Mouse (Mus musculus) urinary bladder, postnatal 14 days (tissue): ENCODE results near the gene Iqcn.

ENCODE experiments used
- DNase-seq: peaks from one replicate; pipeline ENCODE4 v3.0.0; 2021; ENCODE audit warnings: low spot score

Iqcn gene

DNA sequence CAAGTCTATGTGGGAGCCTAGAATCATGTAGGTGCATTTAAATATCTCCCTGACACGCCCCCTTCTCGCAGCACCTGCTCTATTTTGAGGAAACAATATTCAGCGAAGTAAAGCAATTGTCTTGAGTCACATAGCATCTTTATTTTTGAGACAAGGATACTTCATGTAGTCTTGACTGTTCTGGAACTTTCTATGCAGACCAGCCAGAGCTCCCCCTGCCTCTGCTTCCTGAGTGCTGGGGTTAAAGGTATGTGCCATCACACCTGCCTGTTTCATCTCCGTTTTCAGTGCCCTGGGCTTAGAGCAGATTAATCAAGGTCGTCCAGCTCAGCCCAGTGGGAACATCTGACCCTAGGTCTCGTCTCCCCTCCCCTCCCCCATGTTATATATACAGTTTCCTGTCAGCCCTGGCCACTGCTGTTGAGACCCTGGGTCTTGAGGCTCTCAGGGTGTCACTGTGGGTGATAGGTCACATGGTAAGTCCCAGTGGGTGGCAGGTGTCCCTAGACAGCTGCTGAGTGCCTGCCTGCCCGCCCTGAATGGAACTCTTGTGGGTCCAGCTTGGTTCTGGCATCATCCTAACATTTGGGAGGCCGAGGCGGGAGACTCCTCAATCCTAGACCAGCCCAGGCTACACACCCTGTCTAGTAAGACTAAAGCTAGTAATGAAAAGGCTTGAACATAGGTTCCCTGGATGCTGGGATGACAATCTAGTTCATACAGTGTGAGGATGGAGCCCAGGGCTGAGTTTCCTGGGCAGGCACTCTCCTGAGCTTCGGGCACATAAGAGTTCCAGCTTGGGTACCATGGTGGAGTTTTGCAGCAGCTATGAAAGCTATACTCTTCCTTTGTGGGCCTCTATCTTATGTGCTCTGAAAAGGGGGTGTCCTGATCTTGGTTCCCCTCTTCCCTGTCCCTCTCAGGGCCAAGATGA, 1.9 kb upstream of the Iqcn start:
- DNase-seq = no peak

DNA sequence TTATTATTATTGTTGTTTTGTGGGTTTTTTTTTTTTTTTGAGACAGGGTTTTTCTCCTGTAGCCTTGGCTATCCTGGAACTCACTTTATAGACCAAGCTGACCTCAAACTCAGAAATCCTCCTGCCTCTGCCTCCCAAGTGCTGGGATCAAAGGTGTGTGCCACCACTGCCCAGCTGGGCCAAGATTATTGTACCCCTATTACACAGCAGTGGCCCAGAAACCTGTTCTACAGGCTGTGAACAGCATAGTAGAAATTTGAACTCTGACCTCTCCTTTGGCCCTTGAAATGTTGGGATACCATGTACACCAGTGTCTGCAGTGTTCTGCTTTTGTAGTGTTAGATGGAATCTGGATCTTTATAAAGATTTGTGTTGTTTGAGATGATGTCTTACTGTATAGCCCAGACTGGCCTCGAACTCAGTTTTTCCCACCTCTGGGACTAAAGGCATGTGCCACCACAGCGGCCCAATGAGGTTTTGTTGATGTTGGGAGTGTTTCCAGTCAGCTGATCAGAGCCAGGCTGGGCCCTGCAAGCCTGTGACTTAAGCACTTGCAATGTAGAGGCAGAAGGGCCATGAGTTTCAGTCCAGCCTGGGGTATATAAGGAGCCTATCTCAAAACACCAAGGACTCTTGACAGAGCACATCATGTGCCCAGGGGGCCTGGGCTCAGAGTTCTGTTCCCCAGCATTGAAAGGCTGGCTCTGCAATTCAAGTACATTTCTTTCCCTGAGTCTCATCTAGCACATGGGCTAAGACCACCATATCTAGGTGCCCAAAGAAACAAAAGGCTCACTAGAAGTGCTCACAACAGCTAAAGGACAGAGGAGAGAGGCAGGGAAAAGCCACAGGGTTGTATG, 1.0 kb upstream of the Iqcn start:
- DNase-seq = no peak

DNA sequence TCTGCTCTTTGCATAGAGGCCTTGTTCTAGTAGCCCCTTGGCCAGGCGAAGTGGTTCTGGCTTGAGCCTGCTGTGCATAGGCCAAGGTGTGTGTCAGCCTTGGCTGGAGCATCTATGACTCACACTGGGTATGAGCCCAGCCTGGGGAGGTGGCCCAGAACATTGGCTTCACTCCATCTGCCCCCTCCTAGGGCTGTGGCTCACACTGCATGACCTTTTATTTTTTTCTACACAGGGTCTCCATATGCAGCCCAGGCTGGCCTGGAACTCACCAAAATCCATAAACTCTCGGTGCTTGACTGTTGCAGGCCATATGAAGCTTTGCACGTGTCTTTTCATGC, 445 bp upstream of the Iqcn start:
- peak; percentile 81 for DNase-seq

DNA sequence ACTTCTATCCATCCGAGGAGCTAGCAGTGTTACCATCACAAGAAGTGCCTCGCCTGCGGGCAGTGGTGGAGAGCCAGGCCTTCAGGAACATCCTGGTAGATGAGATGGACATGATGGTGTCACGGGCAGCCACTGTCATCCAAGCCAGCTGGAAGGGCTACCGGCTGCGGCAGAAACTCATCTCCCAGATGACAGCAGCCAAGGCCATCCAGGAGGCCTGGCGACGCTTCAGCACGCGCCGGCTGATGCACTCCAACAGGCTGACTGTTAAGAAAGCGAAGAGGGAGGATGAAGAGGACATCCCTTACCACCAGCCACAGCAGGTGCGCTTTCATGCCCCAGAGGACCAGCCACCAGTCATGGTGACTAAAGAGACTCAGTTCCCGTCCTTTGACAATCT, 5.0 kb downstream of the Iqcn start:
- DNase-seq = no peak

DNA sequence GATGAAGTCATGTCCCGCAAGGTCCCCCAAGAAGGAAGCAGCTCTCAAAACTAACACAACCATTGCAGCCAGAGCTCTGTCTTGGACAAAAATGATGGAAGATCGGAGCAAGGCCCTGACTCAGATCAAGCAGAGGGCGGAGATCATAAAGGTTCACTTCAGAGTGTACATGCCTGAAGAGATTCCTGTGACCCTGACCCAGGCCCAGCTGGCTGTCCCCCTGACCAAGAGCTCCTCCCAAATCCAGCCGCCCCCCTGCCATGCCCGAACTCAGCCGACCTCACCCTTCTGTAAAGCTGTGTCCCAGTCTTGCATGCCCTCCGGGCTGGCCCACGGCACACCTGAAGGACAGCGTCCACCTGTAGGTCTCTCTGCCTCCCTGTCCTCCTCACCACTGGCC, 6.5 kb downstream of the Iqcn start:
- DNase-seq = no peak

DNA sequence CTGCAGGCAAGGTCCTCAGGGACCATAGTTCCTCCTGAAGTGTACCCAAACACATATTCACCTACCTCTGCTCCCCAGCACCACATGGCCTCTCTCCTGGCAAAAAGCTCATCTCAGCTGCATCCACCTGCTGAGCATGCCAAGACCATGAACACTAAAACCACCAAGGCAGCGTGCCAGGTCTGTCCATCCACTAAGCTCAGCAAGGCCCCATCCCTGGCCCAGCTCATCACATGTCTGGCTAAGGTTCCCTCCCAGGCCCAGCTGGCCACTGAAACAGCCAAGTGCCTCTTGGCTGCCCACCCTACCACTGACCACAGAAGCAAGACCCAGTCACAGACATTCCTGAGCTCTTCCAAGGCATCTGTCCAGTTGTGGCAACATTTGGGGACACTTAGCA, 7.0 kb downstream of the Iqcn start:
- no peak for DNase-seq

DNA sequence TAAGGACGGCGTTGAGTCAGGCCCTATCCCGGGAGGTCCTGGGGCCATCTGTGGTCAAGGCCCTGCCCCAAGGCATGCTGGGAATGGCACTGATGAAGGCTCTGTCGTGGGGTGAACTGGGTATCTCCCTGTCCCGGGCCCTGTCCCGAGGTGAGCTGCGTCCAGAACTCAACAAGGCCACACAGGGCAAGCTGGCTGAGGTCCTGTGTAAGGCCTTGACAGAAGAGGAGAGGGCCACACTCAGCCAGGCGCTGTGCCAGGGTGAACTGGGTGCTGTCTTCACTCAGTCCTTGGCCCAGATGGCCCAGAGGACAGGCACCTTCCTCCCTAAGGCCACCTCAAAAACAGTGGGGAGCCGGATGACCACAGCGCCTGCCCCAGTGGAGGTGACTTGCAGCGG, 7.8 kb downstream of the Iqcn start:
- no peak for DNase-seq

DNA sequence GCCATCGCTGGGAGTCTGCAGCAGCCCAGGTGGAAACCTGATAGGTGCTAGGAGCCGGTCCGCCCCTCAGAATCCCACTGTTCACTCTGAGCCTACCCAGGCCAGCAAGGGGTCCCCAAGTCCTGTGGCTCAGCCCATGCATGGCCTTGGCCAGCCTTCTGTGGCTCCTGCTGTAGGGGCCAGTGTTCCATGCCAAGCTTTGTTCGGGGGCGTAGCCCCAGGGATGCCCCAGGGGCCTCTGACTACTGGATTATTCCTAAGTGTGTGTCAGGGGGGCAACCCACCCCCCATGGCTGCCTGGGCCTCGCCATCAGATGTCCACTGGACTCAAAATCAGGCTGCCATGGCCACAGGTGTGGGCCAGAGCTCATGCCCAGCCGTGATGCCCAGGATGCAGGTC, 10.7 kb downstream of the Iqcn start:
- DNase-seq = no peak

DNA sequence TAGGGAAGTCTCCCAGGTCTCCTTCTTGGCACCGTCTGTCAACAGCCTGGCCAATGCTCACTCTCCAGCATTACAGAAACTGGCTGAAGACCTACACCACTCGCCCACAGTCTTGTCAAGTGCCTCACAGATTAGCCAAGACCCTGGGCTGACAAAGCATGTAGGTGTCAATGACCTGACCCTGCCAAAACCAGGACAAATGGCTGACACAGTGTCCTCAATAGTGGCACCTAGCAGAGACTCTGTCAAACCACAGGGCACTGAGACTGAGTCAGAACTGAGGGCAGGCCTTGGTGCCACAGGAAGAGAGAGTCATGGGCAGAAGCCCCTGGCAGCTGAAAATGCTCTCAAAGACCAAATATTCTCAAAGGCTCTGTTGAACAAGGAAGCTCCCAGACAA, 11.8 kb downstream of the Iqcn start:
- DNase-seq = no peak

DNA sequence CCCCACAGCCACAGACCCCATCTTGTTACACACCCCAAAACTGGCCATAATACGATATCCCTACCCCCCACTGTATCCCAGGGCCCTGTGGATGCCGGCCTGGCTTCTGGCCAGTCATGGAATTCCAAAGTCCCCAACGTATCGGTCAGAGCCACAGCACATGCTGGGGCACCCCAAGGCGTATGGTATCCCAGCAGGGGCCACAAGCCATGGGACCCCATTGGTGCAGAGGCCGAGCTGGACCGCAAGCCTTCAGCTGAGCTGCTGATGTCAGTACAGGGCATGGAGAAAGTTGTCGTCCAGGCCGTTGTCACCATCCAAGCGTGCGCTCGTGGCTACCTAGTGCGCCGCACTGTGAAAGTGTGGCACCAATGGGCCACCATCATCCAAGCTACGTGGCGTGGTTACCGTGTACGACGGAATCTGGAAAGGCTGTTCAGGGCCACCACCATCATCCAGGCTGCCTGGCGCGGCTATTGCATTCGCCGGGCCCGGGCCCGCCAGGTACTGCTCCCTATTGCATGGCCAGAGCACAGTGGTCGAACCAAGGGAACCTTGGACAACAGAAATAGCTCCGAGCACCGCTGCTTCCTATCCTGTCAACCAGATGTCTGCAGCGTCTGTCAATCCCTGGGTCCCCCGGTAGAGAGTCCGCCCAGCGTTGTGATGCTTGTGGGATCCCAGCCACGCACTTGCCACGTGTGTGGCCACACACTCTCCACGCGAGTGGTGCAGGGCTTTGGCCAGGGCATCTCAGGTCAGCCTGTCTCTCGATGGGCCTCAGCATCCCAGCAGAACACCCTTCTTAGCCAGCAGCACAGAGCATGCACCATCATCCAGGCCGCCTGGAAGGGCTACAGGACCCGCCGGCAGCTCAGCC, 13.5 kb downstream of the Iqcn start:
- DNase-seq = no peak

DNA sequence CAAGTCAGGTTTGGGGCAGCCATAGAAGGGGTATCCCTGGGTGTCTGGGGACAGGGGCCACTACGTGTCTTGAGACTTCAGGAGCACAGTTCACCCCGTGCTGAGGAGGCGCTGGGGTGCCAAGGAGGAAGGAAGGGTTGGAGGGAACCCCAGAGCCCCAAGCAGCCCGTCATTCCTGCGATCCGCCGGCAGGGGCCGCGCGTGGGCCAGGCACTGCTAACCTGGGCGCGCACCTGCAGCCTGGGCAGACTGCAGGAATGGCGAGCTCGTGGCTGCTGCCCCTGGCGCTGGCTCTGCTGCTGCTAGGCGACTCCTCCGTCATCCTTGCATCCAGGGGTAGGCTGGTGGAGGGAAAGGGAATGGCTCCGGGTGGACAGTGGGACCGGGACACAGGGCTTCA, 15.0 kb downstream of the Iqcn start, which contains the start of gene Gm3336:
Gm3336 (plus strand) TSS at position 247 of the 400 bp plus-strand sequence.
- peak; percentile 57 for DNase-seq

DNA sequence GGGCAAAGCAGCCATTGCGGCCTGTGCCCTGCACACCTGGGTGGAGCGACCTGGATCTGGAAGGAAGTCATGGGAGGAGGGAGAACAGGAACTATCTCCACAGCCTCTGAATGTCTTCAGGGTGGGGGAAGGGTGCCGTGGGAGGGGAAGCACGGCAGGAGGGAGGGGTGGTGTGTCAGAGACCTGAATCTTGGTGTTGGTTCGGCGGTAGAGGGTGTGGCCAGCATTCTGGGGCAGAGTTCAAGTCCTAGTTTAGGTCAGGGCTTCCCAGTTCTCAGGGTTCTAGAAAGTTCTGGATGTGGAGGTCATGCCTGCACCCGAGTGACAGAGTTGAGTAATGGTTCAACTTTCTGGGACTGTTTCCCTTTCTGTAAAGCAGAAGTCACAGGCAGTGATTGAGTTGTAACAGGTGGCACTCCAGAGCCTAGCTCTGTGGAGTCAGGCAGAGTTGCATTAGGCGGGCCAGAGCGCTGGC, 16.6 kb downstream of the Iqcn start:
- DNase-seq = no peak

DNA sequence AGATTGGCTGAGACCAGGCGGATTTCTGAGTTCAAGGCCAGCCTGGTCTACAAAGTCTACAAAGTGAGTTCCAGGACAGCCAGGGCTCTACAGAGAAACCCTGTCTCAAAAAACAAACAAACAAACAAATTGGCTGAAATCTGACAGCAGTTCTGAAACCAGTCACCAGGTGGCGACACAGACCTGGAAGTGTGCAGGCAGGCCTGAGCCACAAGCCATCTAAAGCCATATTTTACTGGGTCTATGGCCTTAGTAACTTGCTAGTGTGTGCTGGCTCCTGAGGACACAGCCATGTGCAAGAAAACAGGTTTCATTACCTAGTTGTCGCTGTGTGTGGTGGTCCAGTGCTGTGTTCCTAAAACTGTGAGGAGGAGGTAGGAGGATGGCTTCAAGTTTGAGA, 17.5 kb downstream of the Iqcn start:
- peak; percentile 78 for DNase-seq

DNA sequence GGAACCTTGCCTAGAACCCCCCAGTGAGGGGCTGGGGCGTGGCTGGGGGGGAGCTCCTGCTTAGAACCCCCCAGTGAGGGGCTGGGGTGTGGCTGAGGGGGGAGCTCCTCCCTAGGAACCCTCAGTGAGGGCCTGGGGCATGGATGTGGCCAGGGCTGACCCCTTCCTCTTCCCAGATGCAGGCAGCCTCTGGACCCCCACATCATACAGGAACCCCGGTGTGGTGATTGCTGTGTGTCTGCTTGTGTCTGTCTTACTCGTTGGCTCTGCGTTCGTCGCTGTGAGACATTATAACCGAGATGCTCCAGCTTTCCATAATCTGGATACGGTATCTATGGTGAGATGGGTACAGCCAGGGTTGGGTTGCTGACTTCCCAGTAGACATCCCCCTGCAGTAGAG, 18.3 kb downstream of the Iqcn start:
- no peak for DNase-seq

DNA sequence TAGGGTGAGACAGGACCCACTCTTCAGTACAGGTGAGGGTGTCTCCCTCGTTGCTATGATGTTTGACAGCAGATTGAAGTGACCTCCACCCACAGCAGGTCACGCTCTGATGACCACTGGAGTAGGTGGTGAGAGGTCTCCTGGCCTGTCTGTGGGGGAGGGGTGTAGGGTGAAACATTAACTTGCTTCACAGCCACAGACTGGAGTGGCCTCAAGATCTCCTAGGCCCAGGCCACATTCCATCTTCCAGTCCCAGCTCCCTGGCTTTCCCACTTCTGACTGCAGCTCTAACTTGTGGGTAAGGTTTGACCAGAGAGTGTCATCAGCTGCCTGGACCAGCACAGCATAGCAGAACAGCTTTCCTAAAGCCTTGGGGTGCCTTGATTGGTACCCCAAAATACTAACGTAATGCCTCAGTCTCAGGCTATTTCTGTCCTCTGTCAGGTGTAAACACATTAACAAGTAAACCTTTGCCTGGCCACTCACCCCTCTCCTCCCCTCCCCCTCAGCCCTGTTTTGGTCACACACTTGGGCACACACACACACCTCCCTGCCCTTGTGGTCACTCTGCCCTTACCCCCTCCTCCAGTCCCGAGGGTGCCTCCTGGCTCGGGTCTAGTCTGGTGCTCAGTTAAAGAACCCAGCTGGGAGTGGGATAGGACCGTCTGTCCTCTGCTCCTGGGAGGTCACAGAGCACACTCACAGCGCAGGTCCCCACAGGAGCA, 20.4 kb downstream of the Iqcn start, which contains the start of gene Pde4c:
Pde4c (plus strand) TSS at position 235 of the 725 bp plus-strand sequence.
- no peak for DNase-seq

DNA sequence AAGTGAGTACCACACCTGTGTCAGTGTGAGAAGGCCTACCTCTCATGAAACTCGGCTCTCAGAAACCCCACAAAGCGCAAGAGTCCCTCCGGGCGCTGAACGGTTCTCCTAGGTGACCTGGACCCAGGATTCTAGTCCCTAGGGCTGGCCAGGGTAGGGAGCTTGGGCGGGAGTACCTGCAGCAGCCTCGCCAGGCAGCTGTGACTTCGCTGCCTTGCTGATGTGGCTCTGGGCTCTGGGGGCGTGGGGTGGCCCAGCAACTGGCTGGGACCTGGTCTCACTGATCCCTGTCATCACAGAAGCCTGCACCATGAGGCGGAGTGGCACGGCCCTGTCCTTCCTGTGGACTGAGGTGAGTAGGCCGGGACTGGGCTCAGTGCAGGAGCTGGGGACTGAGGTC, 21.0 kb downstream of the Iqcn start:
- DNase-seq = no peak

DNA sequence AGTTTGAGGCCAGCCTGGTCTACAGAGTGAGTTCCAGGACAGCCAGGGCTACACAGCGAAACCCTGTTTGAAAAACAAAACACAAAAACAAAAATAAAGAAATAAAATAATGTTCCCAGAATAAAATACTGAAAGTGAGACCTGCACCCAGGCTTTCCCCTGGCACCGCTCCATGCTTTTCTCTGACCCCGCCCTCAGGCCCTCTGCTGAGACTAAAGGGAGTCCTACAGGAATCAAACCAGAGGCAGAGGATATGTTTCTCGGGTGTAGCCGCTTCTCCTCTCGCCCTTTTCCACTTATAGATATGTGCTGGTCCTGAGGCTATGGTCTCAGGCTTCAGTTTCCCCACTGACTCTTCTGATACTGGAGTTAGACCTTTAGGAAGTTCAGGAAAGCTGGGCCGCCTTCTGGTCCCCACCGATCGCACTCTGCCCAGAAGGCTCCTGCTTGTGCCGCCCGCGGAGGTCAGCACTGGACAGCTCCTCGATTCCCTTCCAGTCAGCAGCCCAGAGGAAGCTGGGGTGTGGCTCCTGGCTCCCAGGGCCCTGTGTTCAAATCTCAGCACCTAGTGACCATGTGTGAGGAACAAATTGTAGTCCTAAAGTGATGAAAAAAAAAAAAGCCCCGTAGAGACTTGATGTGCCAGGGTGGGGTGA, 22.7 kb downstream of the Iqcn start:
- peak; percentile 41 for DNase-seq

DNA sequence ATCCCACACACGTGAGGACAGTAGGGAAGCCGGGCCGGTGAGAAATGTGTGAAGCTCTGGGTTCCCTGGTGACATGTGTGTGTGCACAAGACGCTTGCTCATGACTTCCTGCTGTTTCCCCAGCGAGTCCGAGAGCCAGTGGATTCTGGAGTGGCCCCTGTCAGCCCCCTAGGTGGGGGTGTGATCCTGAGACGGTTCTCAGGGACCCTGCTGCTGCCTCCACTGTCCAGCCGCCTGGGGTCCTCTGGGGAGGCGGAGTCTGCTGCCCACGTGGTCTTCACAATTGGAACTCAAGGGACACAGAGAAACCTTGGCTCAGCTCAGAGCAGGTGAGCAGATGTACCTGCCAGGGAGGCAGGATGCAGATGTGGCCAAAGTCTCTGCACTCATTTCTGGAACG, 23.5 kb downstream of the Iqcn start:
- DNase-seq = no peak

DNA sequence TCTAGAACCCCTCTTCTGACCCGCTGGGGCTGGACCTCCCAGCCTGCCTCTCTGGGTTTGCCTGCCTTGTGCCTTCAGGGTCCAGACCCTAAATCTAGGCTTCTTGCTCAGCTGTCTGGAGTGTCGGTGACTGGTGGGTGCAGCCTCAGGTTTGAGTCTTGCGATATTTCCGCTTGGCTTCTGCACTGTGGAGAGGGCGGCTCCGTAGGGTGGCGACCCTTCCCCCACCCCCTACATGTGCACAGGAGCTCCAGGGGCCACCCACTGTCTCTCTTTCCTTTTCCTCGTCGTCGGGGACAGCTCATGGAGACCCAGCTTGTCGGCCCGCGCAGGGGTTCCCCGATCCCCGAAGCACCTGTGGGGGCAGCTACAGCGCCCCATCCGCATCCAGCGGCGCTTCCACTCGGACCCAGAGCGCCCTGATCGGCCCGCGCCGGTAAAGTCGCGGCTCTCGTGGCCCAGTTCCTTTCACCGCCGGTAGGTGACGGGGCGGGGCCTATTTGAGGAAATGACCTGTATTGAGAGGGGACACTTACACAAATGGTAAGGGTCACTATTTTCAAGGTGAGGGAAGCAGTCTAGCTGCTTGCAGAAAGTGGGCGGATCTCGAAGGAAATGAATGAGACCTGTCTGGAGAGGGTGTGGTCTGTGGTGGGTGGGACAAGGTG, 26.7 kb downstream of the Iqcn start:
- no peak for DNase-seq

DNA sequence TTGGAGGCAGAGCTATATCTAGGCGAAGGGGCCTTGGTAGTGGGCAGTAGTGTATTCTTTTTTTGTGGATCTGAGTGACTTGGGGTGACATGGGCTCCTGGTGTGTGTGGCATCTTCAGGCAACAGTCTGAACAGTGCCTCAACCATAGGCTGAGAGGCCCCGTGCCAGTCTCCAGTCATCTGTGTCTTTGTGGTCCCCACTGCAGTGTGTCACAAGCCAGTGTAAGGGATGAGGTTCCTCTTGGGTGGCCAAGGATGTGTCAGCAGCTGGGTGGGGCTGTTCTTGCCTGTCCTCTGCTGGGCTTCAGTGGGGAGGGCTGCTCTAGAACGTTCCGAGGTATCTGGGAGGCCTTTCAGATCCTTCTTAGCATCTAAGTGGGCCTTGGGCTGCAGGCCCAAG, 27.7 kb downstream of the Iqcn start:
- no peak for DNase-seq
